Mouse (Mus musculus) bone marrow macrophage, adult 2 months (primary cell): ENCODE results near the gene Ppp1r3e.

Experiments
- CTCF ChIP-seq: IDR thresholded peaks from 2 replicates; pipeline ENCODE4 v1.5.1; 2012; ENCODE audit warnings: low read depth, mild to moderate bottlenecking, low read length, moderate library complexity
- POLR2A ChIP-seq: IDR thresholded peaks from 2 replicates; pipeline ENCODE4 v1.6.1; 2012; ENCODE audit warnings: mild to moderate bottlenecking, low read depth, low read length, borderline replicate concordance

DNA sequence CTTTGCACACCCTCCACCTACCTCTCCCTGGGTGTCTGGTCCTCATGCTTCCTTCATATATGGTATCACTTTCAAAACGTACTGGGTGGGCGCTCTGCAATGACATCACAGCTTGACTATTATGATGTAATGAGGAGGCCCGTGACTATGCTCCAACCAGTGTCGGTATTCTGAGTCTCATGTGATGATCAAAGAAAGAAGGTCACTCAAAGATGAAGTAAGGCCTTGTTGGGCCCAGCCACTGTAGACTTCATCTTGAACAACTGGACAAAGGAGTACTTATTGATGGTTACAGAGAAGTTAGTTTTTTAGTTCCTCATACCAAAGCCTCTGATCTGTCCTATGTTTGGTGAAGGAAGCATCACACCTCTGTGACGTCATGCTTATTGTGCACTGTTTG is 6.5 kb downstream of the Ppp1r3e start, which contains the start of gene Homez:
- TF ChIP-seq POLR2A = no peak
- TF ChIP-seq CTCF = no peak
